Mouse (Mus musculus) lung, adult 18-20 months (tissue): ENCODE measurements around the gene Rhbdl1.
"Not testable (repeated sequence)": the region's sequence is repeated elsewhere in the genome, so short reads cannot be mapped to it uniquely, and the experiment has no call there.

Experiments used
- DNase-seq, 2 experiments: peaks; one replicate each; pipeline ENCODE4 v3.0.0; 2022; ENCODE audit warnings: mixed read lengths in 2 of 2

Gene Rhbdl1

GRCm38 (mm10) chr17:25871566-25871965 is 34.5 kb upstream of the Rhbdl1 start:
- DNase-seq, result not testable (repeated sequence)

GRCm38 (mm10) chr17:25869954-25870353 is 32.9 kb upstream of the Rhbdl1 start:
- no peak for DNase-seq

GRCm38 (mm10) chr17:25869498-25869897 is 32.4 kb upstream of the Rhbdl1 start:
- DNase-seq, result no peak

- DNase-seq, result peak; percentile 88 to 92
Observed at GRCm38 (mm10) chr17:25868601-25869191, 31.6 kb upstream of the Rhbdl1 start, which contains the start of gene Mcrip2. Gene Mcrip2 (minus strand): TSS chr17:25868764.

- peak; percentile 57 to 59 for DNase-seq
Observed at GRCm38 (mm10) chr17:25867836-25868600, 30.9 kb upstream of the Rhbdl1 start.

- DNase-seq, result no peak
Observed at GRCm38 (mm10) chr17:25867509-25867835, 30.4 kb upstream of the Rhbdl1 start.

- no peak for DNase-seq
Observed at GRCm38 (mm10) chr17:25866172-25866571, 29.1 kb upstream of the Rhbdl1 start.

GRCm38 (mm10) chr17:25865288-25865687 is 28.2 kb upstream of the Rhbdl1 start:
- no peak for DNase-seq

GRCm38 (mm10) chr17:25864311-25864710 is 27.2 kb upstream of the Rhbdl1 start:
- no peak for DNase-seq

GRCm38 (mm10) chr17:25863681-25864080 is 26.6 kb upstream of the Rhbdl1 start:
- no peak for DNase-seq

GRCm38 (mm10) chr17:25861704-25862612 is 24.9 kb upstream of the Rhbdl1 start:
- no peak for DNase-seq

GRCm38 (mm10) chr17:25860832-25861703 is 24.0 kb upstream of the Rhbdl1 start, which contains the start of gene Wdr90:
Gene Wdr90 (minus strand): TSS chr17:25861501.
- DNase-seq, result peak; percentile 93 to 95

- DNase-seq, result no peak
Observed at GRCm38 (mm10) chr17:25860229-25860628, 23.1 kb upstream of the Rhbdl1 start.

- peak; percentile 97 to 98 for DNase-seq
Observed at GRCm38 (mm10) chr17:25844396-25844901, 7.4 kb upstream of the Rhbdl1 start, which contains the start of gene Rhot2. Gene Rhot2 (minus strand): TSS chr17:25844851.

- DNase-seq, result no peak
Observed at GRCm38 (mm10) chr17:25843636-25844395, 6.7 kb upstream of the Rhbdl1 start.

GRCm38 (mm10) chr17:25843122-25843521 is 6.0 kb upstream of the Rhbdl1 start:
- no peak for DNase-seq

GRCm38 (mm10) chr17:25842509-25842908 is 5.4 kb upstream of the Rhbdl1 start:
- no peak for DNase-seq

GRCm38 (mm10) chr17:25841117-25841880 is 4.2 kb upstream of the Rhbdl1 start, which contains the start of gene Gm20683:
Gene Gm20683 (minus strand): TSS chr17:25841763.
- no peak for DNase-seq

- no peak for DNase-seq
Observed at GRCm38 (mm10) chr17:25840519-25840918, 3.4 kb upstream of the Rhbdl1 start.
